Mouse (Mus musculus): ENCODE data around the gene Galnt11. TPM values are rescaled to one million over a fixed set of nuclear protein-coding genes. Genes with fewer than 3 reads are reported as not detected.

The Galnt11 gene
- polyA plus RNA-seq, 1 experiment from 2014 or later, result 32.0 TPM

DNA sequence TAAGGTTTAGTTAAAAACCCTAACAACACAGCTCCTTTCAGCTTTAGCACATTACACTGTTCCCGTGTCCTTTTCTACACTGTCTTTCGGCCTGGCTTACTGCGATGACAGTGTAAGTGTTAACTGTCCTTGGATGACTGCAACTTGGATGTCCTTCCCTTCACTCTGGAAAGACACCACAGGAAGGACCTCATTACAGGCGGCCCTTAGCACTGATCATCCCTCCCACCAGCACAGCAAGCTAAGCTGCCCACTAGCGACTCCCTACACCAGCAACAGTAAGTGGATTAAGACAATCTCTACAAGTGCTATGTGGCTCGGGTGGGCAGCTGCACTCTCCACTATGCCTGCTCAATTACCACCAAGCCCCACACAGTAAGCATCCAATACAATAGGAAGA is 54.7 kb downstream of the Galnt11 start:
- ATAC-seq, result no peak
- Histone ChIP-seq H3K27ac (ENCODE audit: low read length) (no peak overlapping the region), H3K4me2 (ENCODE audit: low read depth, low read length) (no peak overlapping the region), H3K27me3 (replicated peaks; ENCODE audit: control insufficient read depth, insufficient read depth, low read length) (no peaks in the 10 kb centered on the region), H3K4me1 (ENCODE audit: control insufficient read depth, insufficient read depth, low read length) (peaks cover 5% of the 10 kb centered on the region), H3K9me3 (ENCODE audit: control insufficient read depth, low read length) (no peaks in the 10 kb centered on the region), H3K36me3 (ENCODE audit: control insufficient read depth, insufficient read depth, low read length) (peaks cover 19% of the 10 kb centered on the region), H3K4me3 (ENCODE audit: low read length) (no peak overlapping the region), H3K9ac (ENCODE audit: low read depth, low read length) (no peak overlapping the region)
- WGBS, result 83% methylated on average over 6 of the region's 6 CpGs

DNA sequence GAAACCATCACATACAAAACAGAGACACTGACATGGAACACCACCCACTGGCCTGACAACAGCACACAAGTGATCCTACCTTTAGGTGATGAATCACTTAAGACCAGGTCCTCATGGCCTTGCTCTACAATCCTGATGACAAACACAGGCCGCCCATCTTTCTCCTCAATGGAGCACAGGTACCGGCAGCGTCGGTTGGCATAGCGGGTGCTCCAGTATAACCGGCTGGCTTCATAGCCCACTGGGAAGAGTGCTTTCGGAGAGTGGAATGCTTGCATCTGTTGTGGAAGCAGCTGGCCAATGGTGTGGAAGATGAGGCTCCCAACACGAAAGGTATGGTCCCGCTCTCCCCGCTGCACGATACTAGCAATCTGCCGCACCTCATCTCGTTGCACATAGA is 62.3 kb downstream of the Galnt11 start:
- no peak for ATAC-seq
- WGBS, result 96% methylated on average over 13 of the region's 13 CpGs
- Histone ChIP-seq H3K4me3 (ENCODE audit: low read length) (no peak overlapping the region), H3K27me3 (replicated peaks; ENCODE audit: control insufficient read depth, insufficient read depth, low read length) (no peaks in the 10 kb centered on the region), H3K27ac (ENCODE audit: low read length) (no peak overlapping the region), H3K9me3 (ENCODE audit: control insufficient read depth, low read length) (no peaks in the 10 kb centered on the region), H3K9ac (ENCODE audit: low read depth, low read length) (no peak overlapping the region), H3K4me1 (ENCODE audit: control insufficient read depth, insufficient read depth, low read length) (no peaks in the 10 kb centered on the region), H3K4me2 (ENCODE audit: low read depth, low read length) (no peak overlapping the region), H3K36me3 (ENCODE audit: control insufficient read depth, insufficient read depth, low read length) (peaks cover 9% of the 10 kb centered on the region; the same call in 1 of the 2 replicates)

DNA sequence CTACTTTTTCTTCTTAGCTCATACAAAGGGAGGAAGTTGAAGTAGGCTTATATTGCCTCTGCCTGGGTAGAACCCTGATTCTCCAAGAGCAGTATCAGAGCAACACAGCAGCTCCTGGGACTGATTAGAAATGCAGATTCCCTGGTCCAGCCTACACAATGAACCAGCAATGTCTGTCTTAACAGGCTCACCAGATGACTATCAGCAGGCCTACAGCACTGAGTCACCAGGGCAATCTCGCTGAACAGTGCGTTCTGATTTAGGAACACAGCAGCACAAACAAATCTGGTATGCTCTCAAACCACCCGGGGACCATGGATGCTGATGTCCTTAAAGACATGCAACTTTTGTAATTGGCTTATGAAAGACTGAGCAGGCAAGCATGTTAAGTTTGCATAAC is 75.1 kb downstream of the Galnt11 start:
- no peak overlapping the region for H3K9ac ChIP-seq (ENCODE audit: low read depth, low read length)
- WGBS, result 70% methylated on average over 3 of the region's 3 CpGs
- no peak overlapping the region for H3K4me2 ChIP-seq (ENCODE audit: low read depth, low read length)
- no peaks in the 10 kb centered on the region for H3K9me3 ChIP-seq (ENCODE audit: control insufficient read depth, low read length)
- no peak overlapping the region for H3K27ac ChIP-seq (ENCODE audit: low read length)
- no peaks in the 10 kb centered on the region for H3K27me3 ChIP-seq (replicated peaks; ENCODE audit: control insufficient read depth, insufficient read depth, low read length)
- H3K4me1 ChIP-seq (ENCODE audit: control insufficient read depth, insufficient read depth, low read length), result no peaks in the 10 kb centered on the region
- no peak overlapping the region for H3K4me3 ChIP-seq (ENCODE audit: low read length)
- peaks cover 4% of the 10 kb centered on the region for H3K36me3 ChIP-seq (ENCODE audit: control insufficient read depth, insufficient read depth, low read length)
- ATAC-seq, result no peak

DNA sequence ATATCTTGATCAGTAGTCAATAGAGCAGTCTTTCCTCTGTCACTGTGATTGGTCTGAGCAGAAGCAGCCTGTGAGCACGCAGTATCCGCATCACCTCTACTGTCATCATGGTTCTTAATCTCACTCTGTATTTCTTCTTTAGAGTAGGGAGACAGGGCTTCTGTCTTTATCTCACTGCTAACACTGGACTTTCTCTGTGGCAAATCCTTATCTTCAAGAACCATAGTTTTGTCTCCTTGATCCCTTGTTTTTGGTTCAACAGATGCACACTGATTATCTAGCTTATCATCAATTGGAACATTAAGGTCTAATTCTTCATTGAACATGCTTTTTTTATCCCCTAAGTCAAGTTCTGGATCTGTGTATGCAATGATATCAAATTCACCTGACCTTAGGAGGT is 88.5 kb downstream of the Galnt11 start:
- peaks cover 16% of the 10 kb centered on the region; the same call in 1 of the 2 replicates for H3K36me3 ChIP-seq (ENCODE audit: control insufficient read depth, insufficient read depth, low read length)
- no peak for ATAC-seq

DNA sequence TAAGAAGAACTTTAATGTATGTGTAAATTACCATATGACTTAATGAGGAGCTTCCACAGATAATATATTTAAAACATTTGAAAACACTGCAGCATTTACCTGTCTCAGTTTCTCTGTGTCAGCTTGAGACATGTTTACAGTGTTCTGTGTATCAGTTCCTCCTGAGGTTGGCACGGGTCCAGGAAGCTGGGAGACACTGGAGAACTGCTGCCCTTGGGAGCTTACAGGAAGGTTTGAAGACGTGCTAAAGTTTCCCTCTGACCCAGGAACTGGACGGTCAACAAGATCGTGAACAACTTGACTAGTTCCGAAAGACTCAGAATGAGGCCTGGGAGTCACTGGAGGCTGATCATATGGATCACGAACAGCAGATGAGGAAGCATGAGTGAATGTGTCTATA is 92.2 kb downstream of the Galnt11 start:
- no peaks in the 10 kb centered on the region for H3K27me3 ChIP-seq (replicated peaks; ENCODE audit: control insufficient read depth, insufficient read depth, low read length)
- no peaks in the 10 kb centered on the region for H3K4me1 ChIP-seq (ENCODE audit: control insufficient read depth, insufficient read depth, low read length)
- no peak overlapping the region for H3K4me2 ChIP-seq (ENCODE audit: low read depth, low read length)
- no peak overlapping the region for H3K9ac ChIP-seq (ENCODE audit: low read depth, low read length)
- no peak for ATAC-seq
- 73% methylated on average over 6 of the region's 6 CpGs for WGBS
- no peak overlapping the region for H3K27ac ChIP-seq (ENCODE audit: low read length)
- no peak overlapping the region for H3K4me3 ChIP-seq (ENCODE audit: low read length)
- peaks cover 21% of the 10 kb centered on the region for H3K36me3 ChIP-seq (ENCODE audit: control insufficient read depth, insufficient read depth, low read length)
- no peaks in the 10 kb centered on the region for H3K9me3 ChIP-seq (ENCODE audit: control insufficient read depth, low read length)

More for the DNA sequence above, 88.5 kb downstream of the Galnt11 start:
- H3K9ac ChIP-seq (ENCODE audit: low read depth, low read length), result no peak overlapping the region
- no peak overlapping the region for H3K4me2 ChIP-seq (ENCODE audit: low read depth, low read length)
- H3K27ac ChIP-seq (ENCODE audit: low read length), result no peak overlapping the region
- H3K27me3 ChIP-seq (replicated peaks; ENCODE audit: control insufficient read depth, insufficient read depth, low read length), result no peaks in the 10 kb centered on the region
- no peaks in the 10 kb centered on the region for H3K4me1 ChIP-seq (ENCODE audit: control insufficient read depth, insufficient read depth, low read length)
- 98% methylated on average over 2 of the region's 2 CpGs for WGBS
- no peaks in the 10 kb centered on the region for H3K9me3 ChIP-seq (ENCODE audit: control insufficient read depth, low read length)
- no peak overlapping the region for H3K4me3 ChIP-seq (ENCODE audit: low read length)

Other genes with a start within 250 kb of the Galnt11 start
- 53.0 and 54.1 TPM in 2 replicates for gene Prkag2, start 121.3 kb upstream of the Galnt11 start, polyA plus RNA-seq (2015; fragmentation: Nextera tagmentation; extraction: Ambion mirVana)
- gene Galntl5, start 40.4 kb upstream of the Galnt11 start, polyA plus RNA-seq (2015; fragmentation: Nextera tagmentation; extraction: Ambion mirVana), result not detected in 2 replicates
- not detected in 2 replicates for gene E130116L18Rik, start 1.2 kb downstream of the Galnt11 start, polyA plus RNA-seq (2015; fragmentation: Nextera tagmentation; extraction: Ambion mirVana)

All from intestine, embryonic 16.5 days (tissue).